Mouse (Mus musculus) hindbrain, embryonic 16.5 days (tissue): ENCODE measurements around the gene Plin3. TPM values are rescaled to one million over a fixed set of nuclear protein-coding genes. Genes with fewer than 3 reads are reported as not detected.

ENCODE experiments used
- ATAC-seq: fragments of 200-750 bp; cut with Nextera tagmentation; 2 replicates; pipeline ENCODE4 v1.8.0; 2017; ENCODE audit warnings: moderate TSS enrichment, moderate library complexity
- H3K27ac ChIP-seq: fragments of 300-500 bp; sonication (generic); 2 replicates; pipeline ENCODE4 v1.5.1; 2014; ENCODE audit warnings: low read depth, mild to moderate bottlenecking, control low read depth, low read length, moderate library complexity
- H3K27me3 ChIP-seq: fragments of 300-500 bp; sonication (generic); replicated peaks from 2 replicates; pipeline ENCODE4 v1.6.1; 2014; ENCODE audit warnings: low read length; ENCODE audit not compliant: control insufficient read depth, insufficient read depth
- H3K36me3 ChIP-seq: fragments of 300-500 bp; sonication (generic); 2 replicates; pipeline ENCODE4 v1.6.1; 2014; ENCODE audit warnings: mild to moderate bottlenecking, low read length, moderate library complexity, mixed read lengths; ENCODE audit not compliant: control insufficient read depth, insufficient read depth
- H3K4me1 ChIP-seq: fragments of 300-500 bp; sonication (generic); 2 replicates; pipeline ENCODE4 v1.6.1; 2014; ENCODE audit warnings: low read depth, low read length; ENCODE audit not compliant: control insufficient read depth, insufficient read depth
- H3K4me2 ChIP-seq: fragments of 300-500 bp; sonication (generic); 2 replicates; pipeline ENCODE4 v1.6.1; 2014; ENCODE audit warnings: mild to moderate bottlenecking, low read length, control low read depth, moderate library complexity
- H3K4me3 ChIP-seq: fragments of 300-500 bp; sonication (generic); 2 replicates; pipeline ENCODE4 v1.5.1; 2014; ENCODE audit warnings: mild to moderate bottlenecking, low read length, control low read depth, moderate library complexity
- H3K9ac ChIP-seq: fragments of 300-500 bp; sonication (generic); 2 replicates; pipeline ENCODE4 v1.6.1; 2014; ENCODE audit warnings: low read depth, mild to moderate bottlenecking, control low read depth, low read length, moderate library complexity
- H3K9me3 ChIP-seq: fragments of 300-500 bp; sonication (generic); 2 replicates; pipeline ENCODE4 v1.6.1; 2014; ENCODE audit warnings: mild to moderate bottlenecking, low read length, moderate library complexity; ENCODE audit not compliant: control insufficient read depth
- WGBS: fragments of 180-500 bp; shearing (Covaris S2); extraction: QIAGEN DNeasy Blood & Tissue Kit; methylation state at CpG from one replicate; pipeline ENCODE4 v1.1.7; 2014; 5-methylcytosine and 5-hydroxymethylcytosine counted together
- polyA plus RNA-seq: library from polyadenylated mRNA; unstranded; fragments of >200 nt; fragmentation: Nextera tagmentation; extraction: Ambion mirVana; gene quantifications from 2 replicates; pipeline ENCODE4 v1.2.1, GENCODE M21; 2015

Gene Plin3
- polyA plus RNA-seq, 1 experiment from 2014 or later, result 15.5 TPM

- Histone ChIP-seq H3K36me3 (no peaks in the 10 kb centered on the region), H3K9me3 (no peaks in the 10 kb centered on the region), H3K4me2 (no peak overlapping the region), H3K4me1 (peaks cover 18% of the 10 kb centered on the region), H3K9ac (no peak overlapping the region), H3K27ac (no peak overlapping the region), H3K27me3 (no peaks in the 10 kb centered on the region), H3K4me3 (no peak overlapping the region)
- WGBS, result 76% methylated on average over 3 of the region's 3 CpGs
- ATAC-seq, result no peak
Measured at GRCm38 (mm10) chr17:56272644-56273043, 20.0 kb downstream of the Plin3 start.

GRCm38 (mm10) chr17:56271609-56272253, 20.9 kb downstream of the Plin3 start:
- Histone ChIP-seq H3K4me2 (no peak overlapping the region), H3K9me3 (no peaks in the 10 kb centered on the region), H3K4me1 (peaks cover 13% of the 10 kb centered on the region), H3K36me3 (no peaks in the 10 kb centered on the region), H3K27me3 (no peaks in the 10 kb centered on the region), H3K27ac (no peak overlapping the region), H3K4me3 (no peak overlapping the region), H3K9ac (no peak overlapping the region)
- no peak for ATAC-seq
- WGBS, result 89% methylated on average over 12 of the region's 12 CpGs

- H3K36me3 ChIP-seq, result no peaks in the 10 kb centered on the region; the same call in 1 of the 2 replicates
- 74% methylated on average over 3 of the region's 3 CpGs for WGBS
Measured at GRCm38 (mm10) chr17:56269741-56270140, 22.9 kb downstream of the Plin3 start.

GRCm38 (mm10) chr17:56269153-56269630, 23.5 kb downstream of the Plin3 start:
- peaks cover 6% of the 10 kb centered on the region for H3K4me1 ChIP-seq
- no peaks in the 10 kb centered on the region for H3K9me3 ChIP-seq
- H3K27me3 ChIP-seq, result no peaks in the 10 kb centered on the region
- peak overlapping the region; percentile 89 for H3K4me2 ChIP-seq
- no peaks in the 10 kb centered on the region; the same call in 1 of the 2 replicates for H3K36me3 ChIP-seq
- peak; percentile 87 for ATAC-seq
- 15% methylated on average over 12 of the region's 12 CpGs for WGBS
- H3K9ac ChIP-seq, result peak overlapping the region; percentile 68
- H3K27ac ChIP-seq, result peak overlapping the region; percentile 73
- H3K4me3 ChIP-seq, result peak overlapping the region; percentile 45

More at GRCm38 (mm10) chr17:56269741-56270140, 22.9 kb downstream of the Plin3 start:
- Histone ChIP-seq H3K9ac (peak overlapping the region; percentile 68), H3K9me3 (no peaks in the 10 kb centered on the region), H3K27ac (peak overlapping the region; percentile 73), H3K4me3 (peak overlapping the region; percentile 45), H3K27me3 (no peaks in the 10 kb centered on the region), H3K4me1 (peaks cover 6% of the 10 kb centered on the region), H3K4me2 (peak overlapping the region; percentile 89)
- ATAC-seq, result peak; percentile 10

- H3K27ac ChIP-seq, result no peak overlapping the region
- no peak overlapping the region for H3K4me3 ChIP-seq
- no peak for ATAC-seq
- no peaks in the 10 kb centered on the region for H3K27me3 ChIP-seq
- H3K4me1 ChIP-seq, result peaks cover 15% of the 10 kb centered on the region
- H3K4me2 ChIP-seq, result no peak overlapping the region
- H3K9me3 ChIP-seq, result no peaks in the 10 kb centered on the region
- H3K9ac ChIP-seq, result no peak overlapping the region
- WGBS, result 63% methylated on average over 3 of the region's 3 CpGs
- peaks cover 5% of the 10 kb centered on the region for H3K36me3 ChIP-seq
Measured at GRCm38 (mm10) chr17:56266271-56266670, 26.4 kb downstream of the Plin3 start.

- H3K9me3 ChIP-seq, result no peaks in the 10 kb centered on the region
- H3K27ac ChIP-seq, result no peak overlapping the region
- no peak overlapping the region for H3K9ac ChIP-seq
- H3K4me1 ChIP-seq, result peaks cover 18% of the 10 kb centered on the region
- no peak overlapping the region for H3K4me3 ChIP-seq
- no peak for ATAC-seq
- H3K27me3 ChIP-seq, result no peaks in the 10 kb centered on the region
- no peak overlapping the region for H3K4me2 ChIP-seq
- peaks cover 7% of the 10 kb centered on the region for H3K36me3 ChIP-seq
- WGBS, result 92% methylated on average over 3 of the region's 3 CpGs
Measured at GRCm38 (mm10) chr17:56265869-56266268, 26.8 kb downstream of the Plin3 start.

- Histone ChIP-seq H3K27me3 (no peaks in the 10 kb centered on the region), H3K4me2 (no peak overlapping the region), H3K4me1 (peaks cover 26% of the 10 kb centered on the region), H3K27ac (no peak overlapping the region), H3K4me3 (no peak overlapping the region), H3K36me3 (peaks cover 10% of the 10 kb centered on the region), H3K9me3 (no peaks in the 10 kb centered on the region), H3K9ac (no peak overlapping the region)
- WGBS, result 89% methylated on average over 4 of the region's 4 CpGs
- ATAC-seq, result no peak
Measured at GRCm38 (mm10) chr17:56265011-56265410, 27.7 kb downstream of the Plin3 start.

GRCm38 (mm10) chr17:56264020-56264419, 28.7 kb downstream of the Plin3 start:
- Histone ChIP-seq H3K4me1 (peaks cover 30% of the 10 kb centered on the region), H3K27ac (no peak overlapping the region), H3K4me3 (no peak overlapping the region), H3K36me3 (peaks cover 14% of the 10 kb centered on the region), H3K4me2 (no peak overlapping the region), H3K9ac (no peak overlapping the region), H3K27me3 (no peaks in the 10 kb centered on the region), H3K9me3 (no peaks in the 10 kb centered on the region)
- WGBS, result 26% methylated on average over 8 of the region's 8 CpGs
- ATAC-seq, result peak; percentile 62

GRCm38 (mm10) chr17:56262645-56263094, 30.0 kb downstream of the Plin3 start:
- Histone ChIP-seq H3K27me3 (no peaks in the 10 kb centered on the region), H3K4me3 (no peak overlapping the region), H3K4me2 (no peak overlapping the region), H3K9me3 (no peaks in the 10 kb centered on the region), H3K36me3 (peaks cover 18% of the 10 kb centered on the region), H3K9ac (no peak overlapping the region), H3K4me1 (peaks cover 43% of the 10 kb centered on the region), H3K27ac (no peak overlapping the region)
- WGBS, result 91% methylated on average over 3 of the region's 3 CpGs
- no peak for ATAC-seq
